Mouse (Mus musculus) heart, postnatal 4 days (tissue): ENCODE measurements around the gene Ugt1a6a. TPM values are rescaled to one million over a fixed set of nuclear protein-coding genes. Genes with fewer than 3 reads are reported as not detected.
A peak's percentile ranks its signal among the peaks of the same experiment; 100 is the strongest.
"Not testable (repeated sequence)": the region's sequence is repeated elsewhere in the genome, so short reads cannot be mapped to it uniquely, and the experiment has no call there.

ENCODE experiments used
- DNase-seq: peaks from one replicate; pipeline ENCODE4 v3.0.0; 2021
- total RNA-seq, 2 experiments: library from RNA; stranded (reverse); gene quantifications; 2 replicates each; pipeline ENCODE4 v1.2.3; 2021

Ugt1a6a gene
- total RNA-seq, 2 experiments from 2014 or later = 0.63 to 0.81 TPM

- not testable (repeated sequence) for DNase-seq
These were observed 758 bp downstream of the Ugt1a6a start for GRCm38 (mm10) chr1:88135229-88135904.

DNA sequence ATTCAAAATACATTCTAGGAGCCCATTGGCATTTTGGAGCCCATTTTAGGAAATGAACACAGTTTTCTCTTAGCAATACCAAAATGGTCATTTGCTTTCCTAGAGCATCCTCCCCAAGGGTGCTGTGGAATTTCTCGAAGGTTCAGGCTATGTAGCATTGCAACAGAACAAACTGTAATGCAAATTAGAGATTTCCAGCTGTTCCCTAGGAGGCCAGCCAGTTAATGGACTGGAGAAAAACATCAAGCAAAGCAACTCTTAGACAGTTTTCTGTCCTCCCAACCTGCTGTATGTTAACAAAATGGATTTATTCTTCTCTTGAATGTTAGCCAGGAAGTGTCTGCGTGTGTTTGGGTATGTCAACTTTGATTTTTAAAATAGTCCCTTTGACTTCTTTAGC is 2.0 kb downstream of the Ugt1a6a start:
- no peak for DNase-seq

- DNase-seq = no peak
These were observed 2.7 kb downstream of the Ugt1a6a start for GRCm38 (mm10) chr1:88137264-88137663.

DNA sequence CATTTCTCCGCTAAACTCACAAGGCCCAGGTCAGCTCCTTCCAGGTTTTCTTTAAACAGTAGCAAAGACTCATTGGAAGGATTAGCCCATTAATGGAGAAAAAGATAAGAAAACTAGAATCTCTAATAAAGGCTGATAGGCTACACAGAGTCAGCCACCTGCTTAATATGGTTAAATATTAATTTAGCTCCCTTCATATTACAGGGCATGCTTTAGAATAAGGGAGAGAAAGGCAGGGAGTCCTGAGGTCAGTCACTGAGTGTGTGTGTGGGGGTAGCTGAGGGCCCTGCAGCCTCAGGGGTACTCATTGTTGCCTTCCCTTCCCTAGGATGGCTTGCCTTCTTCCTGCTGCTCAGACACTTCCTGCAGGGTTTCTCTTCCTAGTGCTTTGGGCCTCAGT is 3.5 kb downstream of the Ugt1a6a start:
- no peak for DNase-seq

DNA sequence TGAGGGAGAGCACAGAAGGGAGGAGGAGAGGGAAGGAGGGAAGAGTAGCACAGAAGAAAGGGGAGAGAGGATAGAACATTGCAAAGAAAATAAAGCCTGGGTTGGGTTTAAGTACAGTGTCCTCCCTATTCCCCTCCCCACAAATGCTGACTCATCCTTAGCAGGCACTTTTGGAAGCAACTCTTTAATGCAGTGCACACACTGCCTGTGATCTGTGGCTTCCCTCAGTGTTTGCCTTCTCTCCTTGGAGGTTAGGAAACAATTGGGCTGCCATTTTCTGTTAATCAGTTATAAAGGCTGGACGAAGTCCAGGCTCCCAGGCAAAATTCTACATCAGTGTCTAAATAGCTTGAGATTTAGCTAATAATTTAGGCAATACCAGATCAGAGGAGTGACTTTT is 5.9 kb downstream of the Ugt1a6a start:
- DNase-seq = not testable (repeated sequence)

DNA sequence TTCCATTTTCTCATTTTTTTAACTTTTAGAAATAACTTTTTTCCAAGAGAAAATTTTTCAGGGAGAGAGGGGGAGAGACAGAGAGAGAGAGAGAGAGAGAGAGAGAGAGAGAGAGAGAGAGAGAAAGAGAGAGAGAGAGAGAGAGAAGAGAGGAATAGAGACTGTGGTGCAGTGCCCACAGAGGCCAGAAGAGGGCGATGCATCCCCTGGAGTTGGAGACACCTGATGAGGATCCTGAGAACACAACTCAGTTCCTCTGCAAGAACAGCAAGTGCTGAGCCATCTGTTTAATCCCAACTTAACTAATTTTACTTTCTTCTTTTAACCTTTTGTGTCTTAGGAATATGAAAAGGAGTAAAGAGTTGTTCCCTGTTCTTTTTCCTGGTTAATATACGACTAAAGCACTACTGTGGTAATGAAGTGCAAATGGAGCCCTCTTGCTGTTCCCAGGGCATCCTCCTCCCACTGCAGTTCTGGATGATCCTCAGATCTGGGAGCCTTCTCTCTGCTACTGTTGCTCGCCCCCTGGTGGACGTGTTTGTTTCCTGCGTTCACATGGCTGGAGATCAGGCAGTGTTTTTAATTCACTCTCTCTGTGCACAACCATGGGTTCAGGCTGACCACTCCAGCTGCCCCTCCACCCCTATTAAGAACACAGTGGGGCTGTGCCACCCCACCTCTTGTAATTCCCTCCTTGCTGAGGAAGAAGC is 9.5 kb downstream of the Ugt1a6a start:
- peak; percentile 61 for DNase-seq

- not testable (repeated sequence) for DNase-seq
These were observed 10.7 kb downstream of the Ugt1a6a start for GRCm38 (mm10) chr1:88145278-88145677.

DNA sequence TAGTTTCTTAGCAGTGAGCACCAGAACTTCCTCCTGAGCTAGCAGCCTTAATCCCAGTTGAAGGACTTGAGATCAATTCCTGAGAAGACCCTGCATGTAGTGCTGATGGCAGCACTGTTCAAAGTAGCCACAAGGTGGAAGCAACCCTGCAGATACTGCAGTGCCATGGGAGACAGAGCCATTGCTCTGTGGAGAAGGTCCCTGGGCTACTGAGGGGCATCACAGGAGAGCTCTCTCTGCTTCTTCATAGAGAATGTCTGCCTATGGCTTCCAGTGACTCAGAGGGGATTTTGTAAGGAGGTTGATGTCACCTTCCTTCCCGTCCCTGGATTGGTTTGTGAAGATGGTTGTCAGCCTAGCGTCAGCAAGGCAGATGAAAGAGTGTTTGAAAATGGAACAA is 15.5 kb downstream of the Ugt1a6a start:
- not testable (repeated sequence) for DNase-seq

DNA sequence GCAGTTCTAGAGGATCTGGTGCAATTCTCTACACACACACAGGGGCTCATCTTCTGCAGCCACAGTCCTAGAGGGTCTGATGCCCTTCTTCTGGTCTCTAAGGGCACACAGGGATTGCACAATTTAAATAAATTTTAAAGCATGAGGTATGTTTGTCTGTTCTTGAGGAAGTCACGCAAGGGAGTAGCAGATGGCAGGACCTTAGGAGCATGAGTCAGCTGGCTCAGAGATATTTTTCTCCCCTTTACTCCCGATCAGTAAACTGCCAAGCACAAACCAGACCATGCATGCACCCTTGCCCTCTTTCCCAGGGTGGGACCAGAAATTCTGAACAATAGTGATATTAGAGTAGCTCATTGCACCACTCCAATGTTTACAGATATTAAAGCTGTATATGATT is 23.8 kb downstream of the Ugt1a6a start:
- DNase-seq = no peak

GRCm38 (mm10) chr1:88165711-88166110 is 31.1 kb downstream of the Ugt1a6a start, which contains the start of gene Ugt1a5:
TSS of gene Ugt1a5 (plus strand) at chr1:88166012.
- DNase-seq = no peak

DNA sequence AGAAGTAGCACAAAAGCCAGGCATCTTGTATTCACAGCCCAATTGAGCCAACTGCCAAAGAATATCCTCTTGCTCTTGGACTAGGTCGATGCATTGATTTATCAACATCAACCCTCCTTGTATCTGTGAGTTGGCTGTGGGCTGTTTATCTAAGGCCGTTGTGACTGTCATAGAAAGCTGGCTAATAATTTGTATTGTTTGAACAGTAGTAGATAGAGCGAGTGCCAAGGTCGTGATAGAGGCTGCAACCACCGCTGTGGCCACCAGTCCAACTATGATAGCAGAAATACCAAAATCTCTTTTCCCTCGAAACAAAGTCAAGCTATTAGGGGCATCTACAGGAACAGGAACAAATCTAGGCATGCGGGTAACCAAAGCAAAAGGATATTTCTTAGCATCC is 37.6 kb downstream of the Ugt1a6a start:
- DNase-seq = not testable (repeated sequence)

DNA sequence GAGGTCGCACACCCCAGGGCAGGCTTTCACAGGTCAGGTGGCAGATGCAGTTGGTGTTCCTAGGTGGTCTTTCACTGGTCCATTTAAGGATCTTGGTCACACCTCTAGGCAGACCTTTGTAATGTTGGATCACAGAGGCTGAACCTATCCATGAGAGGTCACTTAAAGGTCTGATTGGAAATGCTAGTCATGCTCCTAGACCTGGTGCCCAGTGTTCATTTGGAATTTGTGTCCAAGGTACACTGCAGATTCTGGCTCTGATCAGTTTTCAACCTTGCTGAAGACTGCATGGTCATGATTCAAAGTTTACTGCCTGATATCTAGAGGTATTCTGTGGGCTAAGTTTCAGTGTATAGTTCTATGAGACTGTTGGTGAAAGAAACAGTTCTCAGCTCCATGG is 45.0 kb downstream of the Ugt1a6a start:
- DNase-seq = no peak

GRCm38 (mm10) chr1:88186325-88186935 is 51.8 kb downstream of the Ugt1a6a start:
- DNase-seq = no peak

- DNase-seq = no peak
These were observed 57.5 kb downstream of the Ugt1a6a start for GRCm38 (mm10) chr1:88192136-88192535.

DNA sequence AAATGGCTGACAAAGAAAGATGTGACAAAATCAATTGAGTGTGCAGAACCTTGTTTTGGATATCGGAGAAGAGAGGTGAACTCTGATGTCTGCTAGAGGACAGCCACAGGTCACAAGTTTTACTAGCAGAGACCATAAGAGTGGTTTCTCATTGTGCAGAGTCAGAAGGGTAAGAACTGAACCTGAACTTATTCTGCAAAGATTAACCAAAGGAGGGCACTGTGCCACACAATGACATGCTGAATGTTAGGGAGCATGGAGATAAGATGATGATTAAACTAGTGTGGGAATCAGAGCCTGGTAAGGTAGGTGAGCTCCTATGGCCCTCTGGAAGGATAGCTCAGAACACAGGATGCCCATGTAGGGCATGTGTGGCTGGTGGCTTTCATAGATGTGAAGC is 61.1 kb downstream of the Ugt1a6a start:
- DNase-seq = no peak

GRCm38 (mm10) chr1:88197443-88197842 is 62.8 kb downstream of the Ugt1a6a start:
- no peak for DNase-seq

DNA sequence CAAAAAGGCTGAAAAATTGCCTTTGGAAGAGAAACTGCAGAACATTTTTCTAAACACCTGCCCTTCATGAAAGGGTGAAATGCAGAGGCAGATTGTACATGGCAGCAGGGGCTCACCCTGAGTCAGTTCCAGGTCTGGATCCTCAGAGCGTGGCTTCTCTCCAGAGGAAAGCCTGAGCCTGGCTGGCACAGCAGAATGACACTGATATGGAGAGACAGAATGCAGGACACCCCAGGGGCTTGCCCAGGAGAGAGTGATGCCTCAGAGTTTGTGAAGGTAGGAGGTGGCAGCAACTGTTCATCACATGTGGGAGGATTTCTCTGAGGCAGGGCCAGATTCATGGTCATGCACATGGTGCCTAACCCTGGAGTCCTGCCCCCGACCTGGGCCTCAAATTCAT is 65.4 kb downstream of the Ugt1a6a start:
- no peak for DNase-seq

DNA sequence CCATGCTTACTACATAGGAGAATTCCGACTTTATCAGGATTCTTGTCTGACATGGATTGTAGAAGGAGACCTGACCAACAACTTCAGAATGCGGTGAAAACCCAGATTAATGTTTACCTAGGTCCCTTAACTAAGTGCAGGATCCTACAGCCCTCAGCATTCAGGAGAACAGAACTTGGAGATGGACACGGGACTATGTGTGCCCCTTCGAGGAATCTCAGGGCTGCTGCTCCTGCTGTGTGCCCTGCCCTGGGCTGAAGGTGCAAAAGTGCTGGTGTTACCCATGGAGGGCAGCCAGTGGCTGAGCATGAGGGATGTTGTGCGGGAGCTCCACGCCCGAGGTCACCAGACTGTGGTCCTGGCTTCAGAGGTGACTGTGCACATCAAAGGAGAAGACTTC is 65.8 kb downstream of the Ugt1a6a start, which contains the start of gene Ugt1a2:
TSS of gene Ugt1a2 (plus strand) at position 146 of the 400 bp plus-strand sequence.
- DNase-seq = no peak

DNA sequence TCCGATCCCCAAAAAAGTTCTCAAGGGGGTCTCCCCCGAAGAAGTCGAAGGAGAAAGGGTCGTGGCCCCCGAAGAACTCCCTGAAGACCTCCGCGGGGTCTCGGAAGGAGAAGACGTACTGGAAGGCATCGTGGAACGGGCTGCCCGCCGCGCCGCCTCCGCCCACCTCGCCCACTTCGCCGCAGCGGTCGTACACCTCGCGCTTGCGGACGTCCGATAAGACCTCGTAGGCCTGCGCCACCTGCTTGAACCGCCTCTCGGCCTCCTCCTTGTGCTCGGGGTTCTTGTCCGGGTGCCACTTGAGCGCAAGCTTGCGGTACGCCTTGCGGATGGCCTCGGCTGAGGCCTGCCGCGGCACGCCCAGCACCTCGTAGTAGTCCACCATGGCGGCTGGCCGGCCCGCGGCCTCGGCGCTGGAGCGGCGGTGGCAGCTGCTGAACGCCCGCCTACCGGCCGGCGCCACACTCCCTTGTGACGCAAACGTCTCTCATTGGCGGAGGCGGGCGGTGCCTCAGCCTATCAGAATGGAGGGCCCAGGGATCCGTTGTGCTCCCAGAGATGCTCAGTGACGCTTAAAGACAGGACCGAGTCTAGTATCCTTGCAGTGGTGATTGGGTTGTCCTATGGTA is 70.8 kb downstream of the Ugt1a6a start, which contains the start of gene Dnajb3:
TSS of gene Dnajb3 (minus strand) at position 489 of the 629 bp plus-strand sequence.
- peak; percentile 80 for DNase-seq

DNA sequence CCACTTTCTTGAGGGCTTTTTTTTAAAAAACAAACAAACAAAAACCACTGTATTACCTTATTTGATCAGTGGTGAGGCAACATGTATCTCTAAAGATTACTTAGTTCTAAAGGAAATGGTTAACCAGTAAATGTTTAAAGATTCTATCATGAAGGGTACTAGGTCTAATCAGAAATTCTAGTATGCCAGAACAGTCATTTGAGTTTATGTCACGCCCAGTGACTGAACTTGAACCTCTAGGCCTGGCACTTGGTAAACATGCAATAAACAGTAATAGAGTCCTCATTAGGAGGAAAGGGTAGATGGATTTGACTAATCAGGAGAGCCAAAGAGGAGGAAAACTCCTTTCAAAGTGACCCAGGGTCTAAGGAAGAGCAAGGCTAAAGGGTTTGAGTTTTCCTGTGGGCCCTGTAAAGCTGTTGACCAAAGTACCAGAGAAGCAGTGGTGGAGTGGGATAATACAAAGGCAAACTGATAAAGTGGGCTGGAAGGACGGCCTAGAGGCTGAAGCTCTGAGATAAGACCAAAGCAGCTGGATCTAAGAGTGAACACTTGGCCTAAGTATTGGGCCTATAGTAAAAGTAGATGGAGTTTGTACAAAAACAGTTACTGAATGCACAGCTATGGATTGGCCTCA is 72.4 kb downstream of the Ugt1a6a start:
- no peak for DNase-seq

GRCm38 (mm10) chr1:88211812-88212211 is 77.2 kb downstream of the Ugt1a6a start, which contains the start of gene Ugt1a1:
TSS of gene Ugt1a1 (plus strand) at chr1:88211959.
- DNase-seq = no peak

DNA sequence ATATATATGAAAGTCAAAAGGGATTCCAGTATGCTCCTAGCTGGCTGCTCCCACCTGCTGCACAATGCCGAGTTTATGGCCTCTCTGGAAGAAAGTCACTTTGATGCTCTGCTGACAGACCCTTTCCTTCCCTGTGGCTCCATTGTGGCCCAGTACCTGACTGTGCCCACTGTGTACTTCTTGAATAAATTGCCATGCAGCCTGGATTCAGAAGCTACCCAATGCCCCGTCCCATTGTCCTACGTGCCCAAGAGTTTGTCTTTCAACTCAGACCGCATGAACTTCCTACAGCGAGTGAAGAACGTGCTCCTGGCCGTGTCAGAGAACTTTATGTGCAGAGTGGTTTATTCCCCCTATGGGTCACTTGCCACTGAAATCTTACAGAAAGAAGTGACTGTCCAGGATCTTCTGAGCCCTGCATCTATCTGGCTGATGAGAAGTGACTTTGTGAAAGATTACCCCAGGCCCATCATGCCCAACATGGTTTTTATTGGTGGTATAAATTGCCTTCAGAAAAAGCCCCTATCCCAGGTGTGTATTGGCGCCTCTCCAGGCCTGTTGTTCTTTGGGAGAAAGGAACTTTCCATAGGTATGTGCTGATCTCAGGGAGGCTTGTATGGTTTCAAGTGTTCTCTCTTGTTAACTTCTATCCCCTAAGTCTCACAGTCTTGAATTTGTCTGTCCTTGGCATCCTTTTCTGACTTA is 77.9 kb downstream of the Ugt1a6a start:
- DNase-seq = no peak
